Mouse (Mus musculus) ovary, adult 18-20 months (tissue): ENCODE data around the gene Ehd2.

Source experiments
- DNase-seq: peaks from one replicate; pipeline ENCODE4 v3.0.0; 2022; ENCODE audit warnings: low spot score, mixed read lengths

Ehd2 gene

DNA sequence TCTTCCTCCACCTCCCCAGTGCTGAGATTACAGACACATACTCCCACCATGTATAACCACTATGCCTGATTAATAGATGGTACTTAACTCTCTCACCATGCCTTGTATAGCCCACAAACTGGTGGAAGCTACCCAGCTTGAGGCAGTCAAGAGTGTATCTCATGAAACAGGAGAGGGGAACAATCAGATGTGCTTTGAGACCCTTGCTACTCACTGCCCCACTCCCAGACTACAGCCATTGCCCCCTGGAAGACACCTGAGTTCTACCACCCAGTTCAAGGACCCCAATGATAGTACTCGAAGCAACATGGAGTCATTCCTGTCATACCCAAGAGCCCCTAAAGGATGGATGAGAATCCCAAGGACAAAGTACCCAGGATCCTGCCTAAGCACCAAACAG lies 60.8 kb downstream of the Ehd2 start:
- DNase-seq: no peak

DNA sequence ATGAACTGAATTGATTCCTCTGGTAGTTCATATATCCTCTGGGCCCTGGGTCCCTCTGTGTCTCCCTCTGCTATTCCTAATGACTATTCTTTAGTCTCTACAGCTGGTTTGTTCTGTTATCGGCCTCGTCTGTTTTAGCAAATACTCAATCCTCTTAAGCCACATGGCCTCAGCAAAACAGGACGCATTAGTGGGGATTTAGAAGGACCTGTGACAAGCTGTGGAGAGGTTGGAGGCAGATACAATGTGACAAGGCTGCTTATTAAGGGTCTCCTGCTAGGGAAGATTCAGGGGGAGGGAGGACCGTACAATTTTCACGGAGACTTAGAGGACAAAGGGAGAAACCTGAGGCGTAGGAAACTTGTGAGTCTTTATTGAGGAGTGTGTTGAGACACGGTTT lies 61.5 kb downstream of the Ehd2 start:
- DNase-seq: no peak

DNA sequence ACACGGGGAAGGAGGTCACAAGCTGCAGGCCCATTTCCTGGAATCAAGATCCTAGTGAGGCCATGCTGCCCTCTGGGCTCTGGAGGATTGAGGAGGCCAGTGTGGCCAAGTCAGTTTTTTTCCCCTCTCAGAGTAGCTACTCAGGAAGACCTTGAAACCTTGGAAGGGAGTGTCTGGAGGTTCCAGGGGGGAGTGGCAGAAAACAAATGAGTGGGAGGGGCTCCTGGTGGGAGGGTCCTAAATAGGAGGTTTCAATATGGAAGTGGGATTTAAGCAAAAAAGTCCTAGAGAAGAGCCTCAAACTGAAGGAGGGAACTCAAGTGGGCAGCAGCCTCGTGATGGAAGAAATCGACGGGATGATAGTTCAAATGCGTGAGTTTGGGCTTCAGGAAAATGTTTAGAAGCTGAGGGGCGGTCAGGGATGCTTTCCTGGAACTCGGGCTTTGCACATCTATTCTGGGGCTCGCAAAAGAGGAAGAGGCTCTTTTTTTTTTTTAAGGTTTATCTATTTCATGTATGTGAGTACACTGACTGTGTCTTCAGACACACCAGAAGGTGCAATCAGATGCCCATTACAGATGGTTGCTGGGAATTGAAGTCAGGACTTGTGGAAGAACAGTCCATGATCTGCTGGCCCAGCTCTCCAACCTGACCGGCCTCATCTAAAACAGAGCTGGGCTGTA lies 65.9 kb downstream of the Ehd2 start:
- no peak for DNase-seq
